Mouse (Mus musculus) spleen, postnatal 36 days (tissue): Measurements from ENCODE around the gene Kcnk2.

Source experiments
- DNase-seq, 2 experiments: peaks; one replicate each; pipeline ENCODE4 v3.0.0; 2022; ENCODE audit warnings: low spot score in 2 of 2, mixed read lengths in 1 of 2

The Kcnk2 gene

DNA sequence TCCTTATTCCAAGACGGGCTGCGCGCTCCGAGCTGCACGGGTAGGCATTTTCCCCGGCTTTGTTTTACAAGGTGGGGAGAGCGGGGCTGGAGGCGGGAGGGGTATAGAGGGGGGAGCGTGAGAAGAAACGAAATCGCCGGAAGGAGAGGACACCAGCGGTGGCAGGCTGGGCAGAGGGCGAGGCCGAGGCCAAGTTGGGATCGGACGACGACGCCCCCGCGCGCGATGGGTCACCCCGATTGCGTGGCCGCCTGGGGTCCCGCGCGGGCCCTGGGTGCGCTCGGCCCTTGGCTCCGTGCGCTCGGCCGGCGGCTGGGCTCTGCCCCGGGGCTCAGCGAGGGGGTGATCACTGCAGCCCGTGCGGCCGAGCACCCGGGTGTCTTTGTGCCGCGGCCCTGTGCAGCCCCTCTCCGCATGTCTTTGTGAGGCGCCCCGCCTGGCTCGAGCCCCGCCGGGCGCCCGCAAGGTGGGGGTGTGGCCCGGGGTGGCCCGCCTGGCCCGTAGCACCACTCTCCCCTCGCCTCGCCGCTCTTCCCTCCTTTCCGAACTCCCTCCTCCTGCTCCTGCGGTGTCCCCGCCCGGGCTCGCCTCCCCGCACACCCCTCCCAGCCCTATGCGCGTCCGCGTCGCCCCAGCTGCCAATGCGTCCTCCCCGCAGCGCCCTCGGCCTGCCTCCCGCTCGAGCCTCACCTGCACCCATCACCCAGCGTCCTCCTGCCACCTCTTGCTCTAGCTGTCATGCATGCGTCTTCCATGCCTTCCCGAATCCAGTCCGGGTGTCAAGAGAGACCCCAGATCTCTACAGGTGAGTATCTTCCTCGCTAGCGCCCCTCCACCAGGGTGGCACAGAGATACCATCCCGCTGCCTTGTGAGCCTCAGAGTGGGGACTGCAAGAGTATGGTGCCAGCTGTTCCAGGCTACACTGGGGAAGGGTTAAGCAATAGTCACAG is 58.5 kb downstream of the Kcnk2 start:
- DNase-seq: no peak

DNA sequence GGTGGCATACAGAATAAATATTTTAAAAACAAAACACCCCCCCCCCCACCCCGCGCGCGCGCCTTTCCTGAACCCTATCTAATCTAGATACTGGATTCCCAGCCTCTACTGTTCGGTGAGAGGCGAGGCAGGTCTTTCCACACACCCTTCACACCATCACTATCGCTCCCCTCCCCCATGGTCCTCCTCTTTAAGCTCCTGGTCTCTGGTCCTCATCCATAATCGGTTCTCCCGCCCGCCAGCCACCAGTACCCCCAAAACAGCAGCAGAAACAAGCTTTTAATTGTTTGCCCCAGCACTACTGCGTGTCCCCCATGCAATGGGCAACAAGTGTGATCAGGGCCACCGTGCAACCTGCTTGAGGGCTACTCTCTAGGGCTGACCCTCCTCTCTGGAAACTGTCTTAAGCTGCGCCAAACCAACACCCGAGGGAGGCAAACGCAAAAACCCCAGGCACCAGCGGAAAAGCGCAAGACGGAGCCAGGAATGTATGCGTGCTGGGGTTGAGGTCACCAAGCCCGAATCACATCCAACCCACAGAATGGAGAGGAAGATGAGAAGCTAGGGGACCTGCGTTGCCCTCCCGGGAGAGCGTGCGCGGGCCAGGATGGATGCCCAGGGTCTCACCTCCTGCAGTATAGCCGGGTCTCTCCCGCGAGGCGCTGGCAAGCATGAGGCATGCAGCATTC is 59.5 kb downstream of the Kcnk2 start:
- DNase-seq: no peak

DNA sequence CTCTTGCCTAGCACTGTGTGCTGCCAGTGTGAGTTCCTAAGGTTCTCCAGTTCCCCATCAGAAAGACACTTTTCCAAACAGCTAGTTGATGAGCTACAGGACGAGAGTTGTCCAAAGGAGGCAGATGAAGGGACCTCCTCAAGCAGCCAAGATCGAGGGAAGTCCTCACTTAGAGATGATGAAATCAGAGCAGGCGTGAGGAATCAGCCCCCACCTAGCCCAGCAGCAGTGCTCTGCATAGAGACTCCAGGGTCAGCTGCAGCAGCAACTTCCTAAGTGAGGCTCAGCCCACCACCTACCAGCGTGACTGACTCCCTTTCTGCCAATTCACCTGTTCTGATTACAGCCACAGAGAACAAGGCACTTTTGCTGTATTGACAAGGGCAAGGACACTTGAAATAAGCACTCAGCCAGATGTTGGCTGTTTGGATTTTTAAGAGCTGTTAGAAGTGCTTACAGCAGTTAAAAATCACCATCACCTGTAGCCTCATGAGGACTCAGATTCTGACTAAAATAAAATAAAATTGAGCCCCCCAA is 60.6 kb downstream of the Kcnk2 start:
- no peak for DNase-seq

DNA sequence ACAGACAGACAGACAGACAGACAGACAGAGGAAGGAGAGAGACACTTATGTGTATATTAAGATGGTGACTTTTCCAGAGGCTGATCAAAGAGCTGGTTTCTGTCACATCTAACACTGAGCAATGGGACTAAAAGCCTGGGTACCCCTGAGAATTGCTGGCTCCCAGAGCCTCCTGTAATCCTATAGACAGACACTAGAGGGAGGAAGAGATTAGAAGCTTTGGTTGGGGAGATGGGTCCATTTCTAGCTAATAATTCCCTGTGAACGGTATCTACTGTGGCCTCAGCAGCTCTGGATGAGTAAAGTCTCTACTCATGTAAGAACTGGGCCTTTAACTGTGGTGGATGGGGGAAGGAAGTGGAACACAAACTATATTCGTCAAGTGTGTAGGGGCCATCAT is 86.2 kb downstream of the Kcnk2 start:
- no peak for DNase-seq

DNA sequence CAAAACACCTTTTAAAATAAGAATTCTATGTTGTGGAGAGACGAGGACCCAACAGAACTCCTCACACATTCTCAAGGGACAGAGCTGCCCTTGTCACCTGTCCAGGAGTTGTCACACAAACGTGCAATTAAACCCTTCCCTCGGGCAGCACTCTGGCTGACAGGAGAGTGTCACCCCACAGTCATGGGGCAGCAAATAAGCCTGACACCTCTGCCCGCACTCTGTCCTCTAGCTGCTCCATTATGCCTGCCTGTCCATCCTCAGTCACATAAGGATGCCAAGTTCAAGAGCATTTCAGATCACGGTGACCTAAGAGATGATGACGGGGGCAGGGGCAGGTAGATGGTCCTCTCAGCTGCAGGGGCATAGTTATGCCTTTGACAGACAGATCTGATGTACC is 87.6 kb downstream of the Kcnk2 start:
- DNase-seq: no peak

DNA sequence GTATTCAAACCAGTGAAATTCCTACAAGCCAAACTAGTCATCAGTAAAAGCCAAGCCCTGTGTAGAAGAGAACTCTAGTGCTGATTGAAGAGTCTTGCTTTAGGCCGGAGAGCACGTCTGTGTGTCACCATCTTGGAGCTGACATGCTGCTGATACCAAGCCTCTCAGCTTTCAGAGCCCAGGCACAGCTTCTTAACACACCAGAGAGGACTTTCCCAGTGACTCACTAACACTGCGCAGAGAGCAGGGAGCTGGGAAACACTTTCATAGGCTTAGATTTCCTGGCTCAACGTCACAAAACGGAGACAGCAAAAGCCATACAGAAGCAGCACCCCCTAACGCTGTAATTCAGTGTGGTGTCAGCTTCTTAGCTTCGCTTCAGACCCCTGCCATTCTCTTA is 88.3 kb downstream of the Kcnk2 start:
- no peak for DNase-seq

DNA sequence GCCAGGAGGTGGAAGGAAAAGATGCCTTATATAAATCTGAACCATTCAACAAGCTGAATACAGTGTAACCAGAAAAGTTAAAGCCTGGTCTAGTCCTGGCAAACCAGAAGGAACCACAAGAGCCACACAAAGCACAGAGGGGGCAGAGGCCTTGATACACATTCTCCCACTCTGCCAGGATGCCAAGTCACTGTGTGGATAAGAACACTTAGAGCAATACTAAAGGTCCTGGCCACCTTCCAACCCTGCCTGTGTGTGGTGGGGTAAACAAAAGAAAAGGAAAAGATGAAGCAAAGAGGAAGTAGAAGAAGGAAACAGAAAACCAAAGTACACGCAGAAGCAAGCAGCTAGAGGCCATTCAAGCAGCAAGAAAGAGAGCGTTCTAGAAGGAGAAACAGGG is 91.9 kb downstream of the Kcnk2 start:
- peak; percentile 3 to 15 for DNase-seq

DNA sequence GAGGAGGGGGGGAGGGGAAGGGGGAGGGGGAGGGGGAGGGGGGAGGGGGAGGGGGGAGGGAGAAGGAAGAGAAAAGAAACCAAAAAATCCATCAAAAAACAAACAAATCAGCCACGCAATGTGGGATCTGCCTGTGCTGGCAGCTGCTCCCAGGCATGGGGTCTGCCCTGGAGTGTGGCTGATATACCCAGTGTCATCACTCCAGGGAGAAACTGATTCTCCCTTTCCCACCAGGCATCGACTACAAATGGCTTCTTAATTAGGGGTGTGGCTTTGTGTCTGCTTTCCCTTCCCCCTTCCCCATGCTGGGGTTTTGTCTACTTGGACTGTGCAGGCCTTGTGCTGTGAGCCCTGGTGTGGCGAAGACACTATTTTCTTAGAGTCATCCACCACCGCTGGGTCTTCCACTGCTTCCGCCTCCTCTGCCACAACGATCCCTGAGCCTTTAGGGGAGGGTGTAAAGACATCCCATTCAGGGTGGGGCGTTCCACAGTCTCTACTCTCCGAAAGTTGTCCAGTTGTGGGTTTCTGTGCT is 97.0 kb downstream of the Kcnk2 start:
- DNase-seq: no peak

DNA sequence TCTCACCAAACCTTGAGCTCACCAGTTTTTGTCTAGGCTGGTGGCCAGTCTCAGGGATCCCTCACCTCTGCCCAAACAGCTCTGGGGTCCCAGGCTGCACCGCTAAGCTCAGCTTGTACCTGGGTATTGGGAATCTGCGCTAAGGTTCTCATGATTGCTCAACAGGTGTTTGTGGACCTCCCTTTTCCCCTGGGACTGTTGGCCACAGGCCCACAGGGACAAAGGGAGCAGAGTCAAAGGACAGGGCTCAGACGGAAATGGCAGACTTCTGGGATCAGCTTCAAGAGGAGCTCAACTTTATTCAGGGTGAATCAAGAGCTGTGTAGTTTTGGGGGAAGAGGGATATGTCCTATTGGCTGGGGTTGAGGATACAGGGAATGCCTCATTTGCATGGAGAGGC is 99.1 kb downstream of the Kcnk2 start:
- DNase-seq: no peak

DNA sequence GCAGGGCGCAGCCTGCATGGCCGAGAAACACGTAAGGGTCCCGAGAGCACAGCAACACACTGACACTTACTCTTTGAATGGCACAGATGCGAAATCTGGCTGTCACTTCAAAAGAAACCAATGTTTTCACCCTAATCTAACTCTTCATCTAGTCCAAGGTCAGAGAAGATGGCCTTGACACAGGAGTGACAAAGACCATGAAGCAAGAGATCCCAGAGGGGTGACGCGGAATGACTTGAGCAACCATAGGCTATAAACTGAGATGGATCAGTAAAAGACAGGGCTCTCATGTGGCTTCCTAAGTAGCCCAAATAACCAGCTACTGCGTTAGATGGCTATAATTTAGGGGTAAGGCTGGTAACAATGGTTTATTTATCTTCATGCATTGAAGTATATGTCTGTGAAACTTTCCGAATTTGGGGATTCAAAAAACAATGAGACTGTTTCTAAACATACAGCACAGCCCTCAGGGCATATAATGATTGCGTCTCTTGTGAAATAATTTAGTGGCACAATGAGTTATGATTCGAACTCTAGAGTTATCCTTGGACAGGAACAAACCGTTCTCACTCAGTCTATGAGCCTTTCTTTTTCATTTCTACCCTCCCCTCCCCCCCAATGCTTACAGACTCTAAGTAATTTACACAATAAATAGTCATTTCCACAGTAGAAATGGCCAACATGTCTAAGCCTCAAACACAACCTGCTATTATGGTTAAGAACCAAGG is 108.2 kb downstream of the Kcnk2 start:
- no peak for DNase-seq

DNA sequence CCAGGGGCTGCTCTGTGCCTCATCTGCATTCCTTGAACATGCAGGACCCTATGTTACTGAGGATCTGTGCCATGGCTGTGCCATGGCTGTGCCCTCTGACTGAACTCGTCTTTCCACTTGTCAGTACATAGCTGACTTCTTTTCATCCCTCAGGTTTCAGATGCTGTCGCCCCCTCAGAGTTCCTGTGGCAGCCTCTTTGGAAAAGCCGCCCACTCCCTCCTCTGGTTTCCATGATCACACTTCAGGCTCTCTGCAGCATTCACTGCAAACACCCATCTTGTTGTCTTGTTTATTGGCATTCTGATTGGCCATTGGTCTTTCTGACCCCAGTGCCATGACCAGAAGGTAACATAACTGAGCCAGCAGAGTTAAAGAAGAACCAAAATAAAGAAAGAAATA is 111.2 kb downstream of the Kcnk2 start:
- DNase-seq: no peak

DNA sequence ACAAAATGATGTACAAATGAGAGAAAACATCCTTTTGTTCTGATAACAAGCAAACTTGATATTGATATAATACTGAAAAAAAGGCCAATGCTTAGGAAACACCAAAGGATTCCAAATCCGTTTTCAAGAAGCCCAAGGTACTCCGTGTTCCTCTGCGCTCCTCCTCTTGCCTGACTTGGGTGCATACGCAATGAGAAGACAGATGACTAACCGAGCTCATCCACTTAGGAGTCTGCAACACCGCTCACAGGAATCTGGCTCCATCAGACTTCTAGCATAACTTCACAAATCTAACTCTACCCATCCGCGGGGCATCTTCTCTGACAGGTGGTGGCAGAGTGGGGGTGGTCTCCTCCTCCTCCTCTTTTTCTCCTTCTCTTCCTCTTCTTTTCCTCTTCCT is 113.1 kb downstream of the Kcnk2 start:
- no peak for DNase-seq

DNA sequence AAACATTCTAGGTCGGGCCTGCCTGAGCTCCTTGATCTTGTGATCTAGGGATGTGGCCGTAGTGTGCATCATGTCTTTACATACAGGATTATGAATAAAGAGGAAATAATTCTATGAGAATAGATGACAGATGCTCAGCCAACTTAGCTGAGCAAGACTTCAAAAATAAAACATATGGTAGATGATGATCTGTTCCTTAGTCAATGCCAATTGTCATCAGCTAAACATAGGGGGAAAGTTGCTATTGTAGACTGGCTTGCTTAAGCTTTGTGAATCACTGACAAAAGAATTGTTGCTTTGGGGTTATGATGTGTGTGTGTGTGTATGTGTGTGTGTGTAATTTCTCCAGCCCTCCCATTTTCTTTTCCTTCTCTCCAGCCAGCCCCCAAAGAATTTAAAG is 129.8 kb downstream of the Kcnk2 start:
- no peak for DNase-seq

DNA sequence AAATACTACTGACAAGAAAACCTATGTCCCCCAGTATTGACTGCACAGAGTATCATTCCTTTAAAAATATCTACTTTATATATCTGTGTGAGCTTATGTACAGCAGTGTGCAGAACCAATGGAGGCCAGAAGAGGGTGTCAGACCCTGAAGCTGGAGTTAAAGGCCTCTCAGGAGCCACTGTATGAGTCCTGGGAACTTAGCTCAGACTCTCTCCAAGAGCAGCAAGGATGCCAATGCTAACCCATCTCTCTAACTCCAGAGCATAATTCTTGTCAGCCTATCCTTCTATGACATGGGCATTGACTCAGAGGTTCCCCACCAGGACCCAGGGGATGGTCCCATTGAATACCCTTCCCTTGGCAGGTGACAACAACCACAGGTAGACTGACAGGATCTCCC is 148.4 kb downstream of the Kcnk2 start:
- DNase-seq: no peak

DNA sequence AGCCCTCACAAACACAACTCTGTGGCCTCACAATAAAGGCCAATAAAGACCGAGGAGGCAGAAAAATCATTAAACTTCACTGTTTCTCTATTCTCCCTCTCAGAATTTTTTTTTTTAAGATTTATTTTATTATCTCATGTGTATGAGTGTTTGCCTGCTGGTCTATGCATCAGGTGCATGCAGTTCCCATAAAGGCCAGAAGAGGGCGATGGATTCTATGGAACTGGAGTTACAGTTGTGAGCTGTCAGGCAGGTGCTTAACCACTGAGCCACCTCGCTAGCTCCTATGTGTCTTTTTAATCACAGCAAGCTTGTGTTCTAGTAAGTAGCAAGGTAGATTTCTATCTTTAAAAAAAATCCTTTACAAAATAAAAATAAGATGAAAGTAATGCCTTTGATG is 148.9 kb downstream of the Kcnk2 start:
- DNase-seq: no peak

DNA sequence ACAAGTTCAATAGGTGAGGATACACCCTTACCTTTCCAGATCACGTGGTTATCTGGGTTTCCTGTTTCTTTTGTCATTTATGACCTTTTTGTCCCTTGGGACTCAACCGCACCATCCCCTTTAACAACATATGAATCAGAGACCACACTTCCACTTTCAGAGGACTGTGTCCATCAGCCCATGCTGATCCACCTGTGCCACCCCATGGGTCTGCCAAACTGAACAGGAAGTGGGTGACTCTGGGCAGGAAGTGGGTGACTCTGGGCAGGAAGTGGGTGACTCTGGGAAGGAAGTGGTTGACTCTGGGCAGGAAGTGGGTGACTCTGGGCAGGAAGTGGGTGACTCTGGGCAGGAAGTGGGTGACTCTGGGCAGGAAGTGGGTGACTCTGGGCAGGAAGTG is 158.9 kb downstream of the Kcnk2 start:
- DNase-seq: peak; percentile 73 to 79

DNA sequence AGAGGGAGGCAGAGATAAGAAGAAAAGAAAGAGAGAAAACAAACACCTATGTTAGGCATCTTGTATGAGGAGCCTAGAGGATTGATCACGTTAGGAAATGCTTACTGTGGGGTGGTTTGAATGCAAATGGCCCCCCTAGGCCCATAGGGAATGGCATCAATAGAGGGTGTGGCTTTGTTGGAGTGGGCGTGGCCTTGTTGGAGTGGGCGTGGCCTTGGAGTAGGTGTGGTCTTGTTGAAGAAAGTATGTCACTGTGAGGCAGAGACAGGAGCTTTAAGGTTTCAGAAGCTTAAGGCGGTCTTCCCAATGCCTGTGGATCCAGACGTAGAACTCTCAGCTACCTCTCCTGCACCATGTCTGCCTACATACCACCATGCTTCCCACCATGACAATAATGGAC is 166.8 kb downstream of the Kcnk2 start:
- no peak for DNase-seq

DNA sequence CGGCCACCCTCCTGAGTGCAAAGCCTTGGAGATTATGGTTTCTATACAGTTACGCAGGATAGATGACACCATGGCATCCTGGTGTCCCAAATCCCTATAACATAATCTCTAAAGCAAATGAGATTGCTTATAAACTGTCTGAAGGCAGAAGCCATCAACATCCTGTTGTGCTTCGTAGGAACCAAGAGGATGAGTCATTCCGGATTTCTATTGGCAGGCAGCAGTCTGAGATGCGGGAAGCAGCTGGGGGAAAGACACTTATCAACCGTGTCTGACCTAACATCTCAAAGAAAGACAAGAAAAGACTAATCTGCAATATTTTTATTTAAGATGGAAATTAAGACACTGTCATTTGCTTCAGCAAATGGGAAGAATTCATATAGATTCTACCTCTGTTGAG is 169.2 kb downstream of the Kcnk2 start:
- DNase-seq: no peak

DNA sequence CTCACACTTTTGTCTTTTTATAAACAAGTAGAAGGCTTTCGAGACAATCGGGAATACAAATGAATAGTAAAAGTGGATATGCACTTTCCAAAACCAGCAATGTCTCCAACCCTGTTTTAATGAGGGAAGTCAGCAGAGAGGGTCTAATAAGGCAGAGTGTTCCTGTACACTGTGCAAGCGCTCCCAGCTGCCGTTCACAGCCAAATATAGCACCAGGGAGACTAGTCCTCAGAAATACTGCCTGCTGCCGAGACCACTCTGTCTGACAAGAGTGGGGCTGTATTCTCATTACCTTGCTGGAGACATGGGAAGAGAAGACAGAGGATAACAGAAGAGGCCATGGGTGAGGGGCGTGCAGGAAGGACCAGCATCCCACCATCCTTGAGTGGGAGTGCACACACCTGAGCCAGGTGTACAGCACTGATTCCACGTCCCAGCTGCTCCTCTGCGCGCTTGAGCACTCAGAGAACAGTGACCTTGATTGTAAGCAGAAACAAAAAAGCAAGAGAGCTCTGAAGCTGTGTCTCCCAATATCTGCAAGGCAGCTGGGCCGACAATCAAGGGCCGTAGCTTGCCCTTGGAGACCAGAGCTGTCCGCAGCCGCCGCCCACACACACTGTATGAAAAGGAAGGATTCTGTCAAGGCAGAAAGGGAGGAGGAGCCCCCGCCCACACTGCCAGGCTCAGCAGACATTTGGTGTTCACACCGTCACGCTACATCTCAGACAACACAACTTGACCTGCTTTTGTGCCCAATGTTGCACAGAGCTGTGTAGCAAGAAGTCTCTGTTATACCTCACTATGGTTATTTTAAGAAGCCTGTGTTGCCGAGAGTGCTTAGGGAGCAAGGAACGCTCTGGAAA is 173.6 kb downstream of the Kcnk2 start:
- DNase-seq: no peak

DNA sequence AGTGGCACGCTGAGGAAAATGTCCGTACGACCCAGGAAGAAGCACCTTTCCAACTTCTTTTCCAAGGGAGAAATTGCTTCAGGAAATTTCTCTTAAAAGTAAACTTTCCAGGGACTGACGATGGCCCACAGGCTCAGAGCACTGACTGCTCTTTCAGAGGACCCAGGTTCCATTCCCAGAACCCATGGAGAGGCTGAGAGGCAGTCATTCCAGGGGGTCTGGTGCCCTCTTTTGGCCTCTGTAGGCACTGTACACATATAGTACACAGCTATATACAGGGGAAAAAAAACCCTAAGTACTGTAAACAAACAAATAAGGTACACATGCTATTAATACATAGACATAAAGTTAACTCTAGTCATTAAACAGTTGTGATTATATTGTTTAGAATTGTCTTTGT is 174.6 kb downstream of the Kcnk2 start:
- no peak for DNase-seq

DNA sequence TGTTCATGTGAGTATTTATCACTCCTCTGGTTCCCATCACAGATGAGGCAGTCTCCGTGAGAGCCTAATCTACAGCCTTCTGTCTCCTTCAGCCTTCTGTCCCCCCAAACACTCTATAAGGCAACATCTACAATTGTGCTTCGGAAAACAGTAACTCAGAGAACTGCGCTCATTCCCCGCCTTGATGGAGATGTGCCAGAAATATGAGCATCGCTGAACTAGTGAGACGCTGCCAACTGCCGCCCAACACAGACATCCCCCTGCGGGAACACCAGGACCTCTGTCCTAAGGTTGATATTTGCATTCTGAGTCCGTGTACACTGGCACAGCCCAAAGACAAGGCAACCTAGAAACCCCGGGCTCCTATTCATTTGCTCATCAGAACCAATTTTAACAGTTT is 183.0 kb downstream of the Kcnk2 start:
- no peak for DNase-seq
